Mouse (Mus musculus) neural tube, embryonic 15.5 days (tissue): ENCODE results near the gene Gm37240. TPM values are rescaled to one million over a fixed set of nuclear protein-coding genes. Genes with fewer than 3 reads are reported as not detected.

Source experiments
- ATAC-seq: fragments of 200-750 bp; cut with Nextera tagmentation; 2 replicates; pipeline ENCODE4 v1.8.0; 2017; ENCODE audit warnings: mild to moderate bottlenecking, moderate TSS enrichment, moderate library complexity; ENCODE audit not compliant: low FRiP score
- H3K27ac ChIP-seq: fragments of 300-500 bp; sonication (generic); replicated peaks from 2 replicates; pipeline ENCODE4 v1.5.1; 2015; ENCODE audit warnings: mild to moderate bottlenecking, inconsistent platforms
- H3K27me3 ChIP-seq: fragments of 300-500 bp; sonication (generic); replicated peaks from 2 replicates; pipeline ENCODE4 v1.6.1; 2015; ENCODE audit warnings: inconsistent platforms
- H3K36me3 ChIP-seq: fragments of 300-500 bp; sonication (generic); 2 replicates; pipeline ENCODE4 v1.6.1; 2015; ENCODE audit warnings: inconsistent platforms
- H3K4me1 ChIP-seq: fragments of 300-500 bp; sonication (generic); 2 replicates; pipeline ENCODE4 v1.6.1; 2015; ENCODE audit warnings: inconsistent platforms
- H3K4me2 ChIP-seq: fragments of 300-500 bp; sonication (generic); 2 replicates; pipeline ENCODE4 v1.6.1; 2015; ENCODE audit warnings: inconsistent platforms, mild to moderate bottlenecking, moderate library complexity
- H3K4me3 ChIP-seq: fragments of 300-500 bp; sonication (generic); replicated peaks from 2 replicates; pipeline ENCODE4 v1.5.1; 2015; ENCODE audit warnings: mild to moderate bottlenecking, inconsistent platforms
- H3K9ac ChIP-seq: fragments of 300-500 bp; sonication (generic); replicated peaks from 2 replicates; pipeline ENCODE4 v1.6.1; 2015; ENCODE audit warnings: mild to moderate bottlenecking, inconsistent platforms
- H3K9me3 ChIP-seq: fragments of 300-500 bp; sonication (generic); replicated peaks from 2 replicates; pipeline ENCODE4 v1.6.1; 2016; ENCODE audit warnings: inconsistent platforms
- WGBS: fragments of 180-500 bp; shearing (Covaris S2); methylation state at CpG from one replicate; pipeline ENCODE4 v1.1.7; 2015; ENCODE audit warnings: mixed read lengths; 5-methylcytosine and 5-hydroxymethylcytosine counted together
- polyA plus RNA-seq: library from polyadenylated mRNA; unstranded; fragments of >200 nt; fragmentation: Nextera tagmentation; extraction: Ambion mirVana; gene quantifications from 2 replicates; pipeline ENCODE4 v1.2.1, GENCODE M21; 2015

The Gm37240 gene
- polyA plus RNA-seq, 1 experiment from 2014 or later, result 0.99 TPM

DNA sequence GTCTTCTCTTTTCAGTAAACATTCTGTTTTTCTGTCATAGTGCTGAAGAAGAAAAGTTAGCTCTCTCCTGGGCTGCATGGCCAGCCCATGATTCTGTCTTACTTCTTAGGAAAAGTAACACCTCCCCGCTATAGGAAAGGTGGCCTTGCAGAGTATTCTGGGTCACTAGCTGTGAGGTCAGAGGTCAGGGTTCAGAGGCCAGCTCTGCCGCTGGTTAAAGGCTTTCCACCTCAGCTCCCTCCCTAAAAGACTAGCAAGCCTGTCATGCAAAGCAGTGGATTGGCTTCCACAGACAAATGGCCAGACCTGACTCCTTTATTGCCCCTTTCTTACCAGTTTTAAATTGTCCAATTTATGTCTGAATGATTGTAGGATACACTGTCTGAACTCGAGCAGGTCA, 23.3 kb downstream of the Gm37240 start:
- ATAC-seq, result no peak
- no peak overlapping the region for H3K4me3 ChIP-seq
- no peak overlapping the region for H3K9ac ChIP-seq
- H3K4me2 ChIP-seq, result no peak overlapping the region
- 0 out of 2 replicates have a peak, but pooled peaks cover 2% of the 10 kb centered on the region for H3K9me3 ChIP-seq
- no peak overlapping the region for H3K27ac ChIP-seq
- no peaks in the 10 kb centered on the region for H3K27me3 ChIP-seq
- H3K4me1 ChIP-seq, result no peaks in the 10 kb centered on the region
- no peaks in the 10 kb centered on the region for H3K36me3 ChIP-seq
- 18% methylated on average over 3 of the region's 3 CpGs for WGBS

- no peak overlapping the region for H3K9ac ChIP-seq
- no peak overlapping the region for H3K27ac ChIP-seq
- ATAC-seq, result no peak
- H3K9me3 ChIP-seq, result no peaks in the 10 kb centered on the region
- WGBS, result 93% methylated on average over 2 of the region's 2 CpGs
- H3K4me2 ChIP-seq, result no peak overlapping the region
- no peak overlapping the region for H3K4me3 ChIP-seq
- no peaks in the 10 kb centered on the region for H3K27me3 ChIP-seq
- no peaks in the 10 kb centered on the region for H3K36me3 ChIP-seq
- H3K4me1 ChIP-seq, result no peaks in the 10 kb centered on the region
Observed at GRCm38 (mm10) chr3:85862886-85863285, 24.4 kb downstream of the Gm37240 start.

- Histone ChIP-seq H3K27me3 (no peaks in the 10 kb centered on the region), H3K36me3 (no peaks in the 10 kb centered on the region), H3K9ac (no peak overlapping the region), H3K9me3 (no peaks in the 10 kb centered on the region), H3K4me1 (no peaks in the 10 kb centered on the region), H3K27ac (no peak overlapping the region), H3K4me3 (no peak overlapping the region), H3K4me2 (no peak overlapping the region)
- 90% methylated on average over 5 of the region's 5 CpGs for WGBS
- ATAC-seq, result no peak
Observed at GRCm38 (mm10) chr3:85860996-85861395, 26.3 kb downstream of the Gm37240 start.

DNA sequence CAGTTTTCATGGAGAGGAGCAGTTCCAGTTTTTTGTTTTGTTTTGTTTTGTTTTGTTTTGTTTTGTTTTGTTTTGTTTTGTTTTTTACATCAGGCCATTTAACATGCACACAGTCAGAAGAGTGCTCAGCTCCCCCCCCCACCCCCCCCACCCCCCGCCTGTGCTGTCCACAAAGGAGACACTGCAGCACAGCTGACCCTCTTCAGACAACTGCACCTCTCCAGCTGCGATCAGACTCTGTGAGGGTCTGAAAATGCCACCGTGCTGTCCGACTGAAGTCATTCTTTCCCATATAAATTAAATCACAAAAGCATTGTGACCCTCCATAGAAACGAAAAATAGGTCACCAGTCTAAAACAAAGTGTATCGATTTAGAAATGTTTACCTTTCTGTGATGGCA, 28.0 kb downstream of the Gm37240 start:
- Histone ChIP-seq H3K9me3 (no peaks in the 10 kb centered on the region), H3K4me3 (no peak overlapping the region), H3K4me1 (no peaks in the 10 kb centered on the region), H3K36me3 (no peaks in the 10 kb centered on the region), H3K27ac (no peak overlapping the region), H3K27me3 (no peaks in the 10 kb centered on the region), H3K9ac (no peak overlapping the region), H3K4me2 (no peak overlapping the region)
- no peak for ATAC-seq
- WGBS, result 46% methylated on average over 6 of the region's 6 CpGs

GRCm38 (mm10) chr3:85858140-85859135, 28.9 kb downstream of the Gm37240 start:
- Histone ChIP-seq H3K4me3 (no peak overlapping the region), H3K36me3 (no peaks in the 10 kb centered on the region), H3K27me3 (no peaks in the 10 kb centered on the region), H3K9ac (no peak overlapping the region), H3K9me3 (no peaks in the 10 kb centered on the region), H3K4me1 (no peaks in the 10 kb centered on the region), H3K4me2 (no peak overlapping the region), H3K27ac (no peak overlapping the region)
- WGBS, result 80% methylated on average over 11 of the region's 11 CpGs
- no peak for ATAC-seq

- no peaks in the 10 kb centered on the region for H3K27me3 ChIP-seq
- H3K4me3 ChIP-seq, result no peak overlapping the region
- H3K4me2 ChIP-seq, result no peak overlapping the region
- H3K9me3 ChIP-seq, result no peaks in the 10 kb centered on the region
- H3K4me1 ChIP-seq, result no peaks in the 10 kb centered on the region
- H3K9ac ChIP-seq, result no peak overlapping the region
- no peaks in the 10 kb centered on the region for H3K36me3 ChIP-seq
- 20% methylated on average over 4 of the region's 4 CpGs for WGBS
- H3K27ac ChIP-seq, result no peak overlapping the region
- no peak for ATAC-seq
Observed at GRCm38 (mm10) chr3:85857083-85857482, 30.2 kb downstream of the Gm37240 start.

DNA sequence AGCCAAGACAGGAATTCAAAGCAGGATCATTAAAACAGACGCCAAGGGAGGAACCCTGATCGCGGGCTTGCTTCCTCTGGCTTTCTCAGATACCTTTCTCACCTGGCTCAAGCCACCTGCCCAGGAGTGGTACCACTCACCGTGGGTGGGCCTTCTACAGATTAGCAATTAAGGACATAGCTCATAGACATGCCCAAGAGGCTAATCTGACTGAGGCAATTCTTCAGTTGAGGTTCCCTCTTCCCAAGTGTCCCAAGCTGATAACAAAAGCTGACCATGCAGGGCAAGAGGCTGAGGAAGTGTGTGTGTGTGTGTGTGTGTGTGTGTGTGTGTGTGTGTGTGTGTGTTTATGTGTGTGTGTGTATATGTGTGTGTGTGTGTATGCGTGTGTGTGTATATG, 31.4 kb downstream of the Gm37240 start:
- Histone ChIP-seq H3K4me3 (no peak overlapping the region), H3K4me1 (no peaks in the 10 kb centered on the region), H3K27me3 (no peaks in the 10 kb centered on the region), H3K9me3 (no peaks in the 10 kb centered on the region), H3K4me2 (no peak overlapping the region), H3K36me3 (no peaks in the 10 kb centered on the region), H3K27ac (no peak overlapping the region), H3K9ac (no peak overlapping the region)
- no peak for ATAC-seq
- WGBS, result 86% methylated on average over 5 of the region's 5 CpGs

- Histone ChIP-seq H3K9me3 (no peaks in the 10 kb centered on the region), H3K4me3 (no peak overlapping the region), H3K27me3 (no peaks in the 10 kb centered on the region), H3K4me1 (no peaks in the 10 kb centered on the region), H3K27ac (no peak overlapping the region), H3K36me3 (no peaks in the 10 kb centered on the region), H3K4me2 (no peak overlapping the region), H3K9ac (no peak overlapping the region)
- ATAC-seq, result no peak
- WGBS, result 81% methylated on average over 3 of the region's 3 CpGs
Observed at GRCm38 (mm10) chr3:85855043-85855442, 32.3 kb downstream of the Gm37240 start.

DNA sequence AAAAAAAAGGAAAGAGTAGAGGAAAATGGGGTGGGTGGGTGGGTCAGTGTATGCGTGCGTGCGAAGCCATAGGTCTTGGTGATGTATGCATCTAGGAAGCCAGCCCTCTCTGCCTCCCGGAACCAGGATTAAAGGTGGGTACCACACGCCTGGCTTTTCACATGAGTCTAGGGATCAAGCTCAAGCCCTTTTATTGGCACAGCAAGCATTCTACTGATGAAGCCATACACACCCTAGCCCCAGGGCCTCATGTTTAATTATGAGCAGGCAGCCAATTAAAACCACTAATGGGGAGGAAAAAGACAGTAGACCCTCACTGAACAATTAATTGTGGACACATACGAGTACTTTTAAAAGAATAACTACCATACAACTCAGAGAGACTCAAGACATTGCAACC, 33.2 kb downstream of the Gm37240 start:
- no peak for ATAC-seq
- Histone ChIP-seq H3K27ac (no peak overlapping the region), H3K9me3 (no peaks in the 10 kb centered on the region), H3K36me3 (no peaks in the 10 kb centered on the region), H3K4me3 (no peak overlapping the region), H3K4me1 (no peaks in the 10 kb centered on the region), H3K9ac (no peak overlapping the region), H3K27me3 (no peaks in the 10 kb centered on the region), H3K4me2 (no peak overlapping the region)
- WGBS, result 68% methylated on average over 6 of the region's 6 CpGs

DNA sequence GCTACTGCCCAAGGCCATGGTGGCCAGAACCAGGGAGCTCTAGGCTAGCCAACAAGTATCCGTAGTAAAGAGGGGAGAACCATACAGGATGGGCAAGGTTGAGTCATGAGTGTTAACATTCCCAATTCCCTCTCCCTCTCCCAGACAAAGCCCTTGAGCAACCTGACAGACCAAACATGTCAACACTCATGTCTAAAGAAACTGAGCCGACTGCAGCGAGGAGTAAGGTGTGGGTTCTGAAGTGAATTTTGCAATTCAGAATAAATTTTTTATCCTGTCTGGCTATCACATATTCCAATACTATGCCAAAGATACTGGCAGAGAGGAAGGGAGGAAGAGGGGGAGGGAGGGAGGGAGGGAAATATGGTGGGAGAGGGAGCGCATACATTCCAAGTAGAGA, 33.6 kb downstream of the Gm37240 start:
- no peaks in the 10 kb centered on the region for H3K9me3 ChIP-seq
- H3K36me3 ChIP-seq, result no peaks in the 10 kb centered on the region
- no peak for ATAC-seq
- no peak overlapping the region for H3K4me3 ChIP-seq
- no peaks in the 10 kb centered on the region for H3K4me1 ChIP-seq
- H3K9ac ChIP-seq, result no peak overlapping the region
- no peak overlapping the region for H3K27ac ChIP-seq
- no peak overlapping the region for H3K4me2 ChIP-seq
- 87% methylated on average over 4 of the region's 4 CpGs for WGBS
- no peaks in the 10 kb centered on the region for H3K27me3 ChIP-seq

DNA sequence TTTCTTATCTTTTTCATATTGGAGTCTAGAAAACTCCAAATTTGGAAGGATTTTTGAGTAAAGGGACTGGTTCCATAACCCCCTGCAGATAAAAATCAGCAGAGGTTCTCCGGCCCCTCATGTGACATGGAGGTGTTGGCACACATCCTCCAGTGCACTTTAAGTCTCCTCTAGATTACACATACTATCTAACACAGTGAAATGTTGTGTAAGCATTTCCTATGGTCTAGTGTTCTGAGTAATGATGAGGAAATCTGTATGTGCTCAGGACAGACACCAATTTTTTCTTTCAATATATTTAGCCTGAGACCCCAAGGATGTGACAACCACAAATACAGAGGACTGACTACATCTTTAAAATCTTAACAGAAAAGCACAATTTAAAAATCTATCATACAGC, 37.2 kb downstream of the Gm37240 start:
- Histone ChIP-seq H3K9me3 (no peaks in the 10 kb centered on the region), H3K4me2 (no peak overlapping the region), H3K4me3 (no peak overlapping the region), H3K27ac (no peak overlapping the region), H3K9ac (no peak overlapping the region), H3K27me3 (no peaks in the 10 kb centered on the region), H3K36me3 (no peaks in the 10 kb centered on the region), H3K4me1 (no peaks in the 10 kb centered on the region)
- WGBS, result 95% methylated on average over 1 of the region's 1 CpGs
- no peak for ATAC-seq

DNA sequence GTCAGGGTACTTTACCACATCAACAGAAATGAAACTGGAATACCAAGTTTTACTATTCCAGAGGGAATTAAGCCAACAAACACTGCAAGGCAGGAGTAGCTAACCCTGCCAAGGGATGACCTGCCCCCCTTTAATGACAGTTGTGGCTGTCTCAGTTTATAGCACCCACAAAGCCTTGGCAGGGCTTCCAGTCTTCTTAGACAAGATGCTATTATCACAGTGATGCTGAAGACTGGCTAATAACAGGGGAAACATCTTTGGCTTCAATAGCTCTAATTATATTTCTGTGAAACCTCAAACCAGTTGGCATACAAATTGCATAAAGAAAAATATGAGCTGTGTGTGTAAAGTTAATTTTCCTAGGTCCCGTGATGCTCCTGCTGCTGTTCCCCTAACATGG, 41.0 kb downstream of the Gm37240 start:
- Histone ChIP-seq H3K9me3 (no peaks in the 10 kb centered on the region), H3K27me3 (no peaks in the 10 kb centered on the region), H3K4me3 (no peak overlapping the region), H3K4me2 (no peak overlapping the region), H3K9ac (no peak overlapping the region), H3K27ac (no peak overlapping the region), H3K4me1 (peaks cover 16% of the 10 kb centered on the region), H3K36me3 (no peaks in the 10 kb centered on the region)
- ATAC-seq, result no peak
- WGBS, result 67% methylated on average over 1 of the region's 1 CpGs
